Mouse (Mus musculus): Measurements from ENCODE around the gene Creb3l2. TPM values are rescaled to one million over a fixed set of nuclear protein-coding genes. Genes with fewer than 3 reads are reported as not detected.

Creb3l2 gene
- polyA plus RNA-seq, 1 experiment = 32.2 TPM

DNA sequence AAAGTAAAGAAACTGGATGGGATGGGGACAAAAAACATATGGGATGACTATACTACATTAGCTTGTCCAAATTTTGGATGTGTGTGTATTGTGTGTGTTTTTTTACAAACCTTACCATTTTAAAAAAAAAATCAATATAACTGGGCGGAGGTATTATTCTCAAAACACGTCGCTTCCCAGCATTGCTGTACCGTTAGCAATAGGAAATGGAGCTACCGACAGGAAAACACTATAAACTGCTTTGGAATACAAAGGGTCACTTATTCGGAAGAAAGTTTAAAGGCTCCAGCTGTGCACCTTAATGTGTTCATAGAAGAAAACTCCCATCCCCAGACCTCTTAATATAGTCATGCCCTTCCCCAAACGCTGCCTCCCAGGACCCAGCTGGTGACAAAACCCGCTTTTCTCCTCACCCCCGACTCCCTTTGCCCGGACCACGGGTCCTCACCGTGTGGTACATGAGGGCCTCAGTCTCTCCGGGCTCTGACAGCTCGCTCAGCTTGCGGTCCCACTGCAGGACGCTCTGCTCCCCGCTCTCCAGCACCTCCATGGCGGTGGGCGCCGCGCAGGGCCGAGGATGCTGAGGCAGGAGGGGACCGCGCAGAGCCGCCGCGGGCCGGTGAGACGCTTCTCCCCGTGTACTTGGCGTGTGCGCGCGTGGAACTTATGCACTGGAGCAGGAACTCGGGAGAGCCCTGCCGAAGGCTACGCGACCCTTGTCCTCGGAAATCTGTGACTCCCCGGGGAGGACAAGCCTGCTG lies 515 bp downstream of the Creb3l2 start:
- no peak for DNase-seq (ENCODE audit: low read depth)

- DNase-seq (ENCODE audit: low read depth) = no peak
These were observed 1.3 kb downstream of the Creb3l2 start for GRCm38 (mm10) chr6:37440491-37441250.

GRCm38 (mm10) chr6:37439676-37440490 lies 2.1 kb downstream of the Creb3l2 start:
- no peak for DNase-seq (ENCODE audit: low read depth)

DNA sequence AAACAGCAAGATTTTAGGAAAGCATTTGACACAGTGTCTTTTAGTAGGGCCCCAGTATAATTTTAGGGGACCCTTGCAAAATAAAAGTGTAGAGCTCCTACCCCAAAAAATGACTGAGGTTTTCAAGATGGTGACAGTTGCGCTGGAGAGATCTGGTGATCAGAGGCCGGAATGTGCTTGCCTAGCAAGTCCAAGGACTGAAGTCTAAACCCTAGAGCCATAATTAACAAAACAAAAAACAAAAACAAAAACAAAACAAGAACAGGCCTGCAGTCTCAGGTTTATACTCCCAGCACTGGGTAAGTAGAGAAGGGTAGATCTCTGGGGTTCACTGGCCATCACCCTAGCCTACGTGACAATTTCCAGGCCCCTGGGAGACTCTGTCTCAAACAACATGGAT lies 3.4 kb downstream of the Creb3l2 start:
- no peak for DNase-seq (ENCODE audit: low read depth)

DNA sequence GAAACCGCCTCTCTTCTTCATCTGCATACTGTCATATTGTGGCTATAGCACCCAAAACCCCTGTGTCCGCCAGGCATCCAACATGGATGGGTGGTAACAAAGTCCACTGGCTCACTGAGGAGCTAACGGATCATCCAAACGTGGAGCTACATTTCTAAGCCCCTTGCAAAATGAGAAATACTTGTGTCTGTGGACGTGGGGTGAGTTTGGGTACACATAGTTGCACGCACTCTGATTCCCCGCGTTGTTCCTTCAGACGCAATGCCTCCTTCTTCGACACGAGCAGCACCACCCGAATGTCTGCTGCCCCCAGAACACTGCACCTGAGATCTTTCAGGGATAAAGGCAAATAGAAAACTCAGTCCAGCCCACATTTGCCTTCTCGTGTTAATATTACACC lies 4.9 kb downstream of the Creb3l2 start:
- no peak for DNase-seq (ENCODE audit: low read depth)

- no peak for DNase-seq (ENCODE audit: low read depth)
These were observed 6.6 kb downstream of the Creb3l2 start for GRCm38 (mm10) chr6:37435391-37435790.

DNA sequence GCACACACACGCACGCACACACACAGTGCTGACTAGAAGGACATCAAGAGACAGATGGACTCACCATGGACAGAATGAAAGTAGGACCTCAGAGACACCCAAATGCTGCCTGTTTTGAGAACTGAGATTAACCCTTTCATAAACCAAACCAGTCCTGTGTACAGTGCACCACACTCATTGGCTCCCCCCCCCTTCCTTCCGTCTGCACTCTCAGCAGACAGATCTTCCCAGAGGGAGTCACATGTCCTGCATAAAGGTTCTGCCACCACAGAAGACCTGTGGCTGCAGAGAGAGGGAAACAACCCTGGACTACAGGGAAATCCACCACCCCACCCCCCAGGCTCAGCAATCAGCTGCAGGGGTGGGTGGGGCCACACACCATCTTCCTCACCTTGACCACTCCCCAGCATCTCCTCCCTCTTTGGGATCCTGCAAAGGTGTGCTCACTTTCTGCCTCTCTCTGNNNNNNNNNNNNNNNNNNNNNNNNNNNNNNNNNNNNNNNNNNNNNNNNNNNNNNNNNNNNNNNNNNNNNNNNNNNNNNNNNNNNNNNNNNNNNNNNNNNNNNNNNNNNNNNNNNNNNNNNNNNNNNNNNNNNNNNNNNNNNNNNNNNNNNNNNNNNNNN lies 12.0 kb downstream of the Creb3l2 start:
- DNase-seq (ENCODE audit: low read depth) = no peak

GRCm38 (mm10) chr6:37428947-37429346 lies 13.0 kb downstream of the Creb3l2 start:
- DNase-seq (ENCODE audit: low read depth) = no peak

DNA sequence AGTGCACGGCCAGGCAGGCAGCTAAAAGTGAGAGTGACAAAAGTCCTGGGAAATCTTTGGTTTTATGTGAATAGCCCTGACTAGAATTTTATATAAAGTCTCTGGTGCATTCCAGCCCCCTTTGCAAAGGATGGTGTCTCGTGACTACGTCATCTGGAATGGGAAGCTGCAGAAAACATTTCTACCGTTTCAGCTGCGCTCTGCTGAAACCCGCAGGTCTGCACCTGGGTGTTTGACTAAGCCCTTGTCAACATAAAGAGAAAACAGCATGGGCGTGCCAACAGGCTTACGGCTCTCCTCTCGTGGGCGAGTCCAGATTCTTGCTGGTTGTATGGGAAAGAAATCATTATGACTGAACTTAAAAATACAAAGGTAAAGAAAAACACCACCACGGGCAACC lies 13.9 kb downstream of the Creb3l2 start:
- no peak for DNase-seq (ENCODE audit: low read depth)

DNA sequence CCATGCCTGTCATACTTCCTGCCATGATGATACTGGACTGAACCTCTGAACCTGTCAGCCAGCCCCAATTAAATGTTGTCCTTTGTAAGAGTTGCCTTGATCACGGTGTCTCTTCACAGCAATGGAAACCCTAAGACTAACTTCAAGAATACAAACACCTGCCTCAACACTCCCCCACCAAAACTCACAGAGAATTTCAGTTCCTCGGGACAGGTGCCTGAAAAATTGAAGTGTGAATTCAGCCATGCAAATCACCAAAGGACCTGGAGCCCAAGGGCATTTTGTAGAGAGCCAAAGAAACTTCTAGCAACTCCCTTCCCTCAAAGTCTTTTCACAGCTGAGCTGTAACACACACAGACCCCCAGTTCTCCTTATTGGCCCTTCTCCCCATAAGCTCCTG lies 15.3 kb downstream of the Creb3l2 start:
- DNase-seq (ENCODE audit: low read depth) = no peak

- DNase-seq (ENCODE audit: low read depth) = no peak
These were observed 16.1 kb downstream of the Creb3l2 start for GRCm38 (mm10) chr6:37425833-37426232.

DNA sequence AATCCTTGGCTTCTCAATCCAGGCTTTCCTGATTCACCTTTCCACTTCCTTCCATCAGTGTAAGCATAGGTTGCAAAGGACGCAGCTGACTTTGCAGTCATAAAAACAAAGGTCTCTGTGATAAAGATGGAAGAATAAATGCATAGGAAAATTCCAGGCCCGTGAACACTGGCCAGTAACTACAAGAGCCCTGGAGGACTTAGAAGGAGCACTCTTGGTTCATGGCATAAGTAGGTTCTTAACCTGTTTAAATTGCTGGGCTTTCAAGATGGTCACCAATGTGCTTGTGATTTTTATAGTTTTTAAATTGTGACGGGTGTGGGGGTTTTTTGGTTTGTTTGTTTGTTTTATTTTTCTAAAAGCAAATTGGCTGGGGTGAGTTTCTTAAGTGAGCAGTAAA lies 16.9 kb downstream of the Creb3l2 start:
- DNase-seq (ENCODE audit: low read depth) = no peak

DNA sequence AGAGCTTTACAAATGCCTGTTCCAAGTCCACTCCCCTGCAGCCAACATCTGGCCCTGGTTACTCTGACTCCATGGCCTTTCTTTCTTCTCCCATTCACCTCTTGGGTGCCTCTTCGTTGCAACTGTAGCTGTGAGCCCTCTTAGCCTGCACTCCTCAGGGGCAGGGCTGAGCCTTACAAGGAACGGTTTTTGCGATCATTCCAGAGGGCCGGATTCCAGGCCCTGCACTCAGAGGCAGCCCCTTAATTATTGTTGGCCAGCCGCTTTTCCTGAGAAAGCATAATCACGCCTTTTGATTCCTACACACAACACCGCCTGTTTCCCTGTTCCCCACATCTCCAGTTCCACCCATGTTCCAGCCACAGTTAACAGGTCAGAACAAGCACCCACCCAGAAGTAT lies 17.6 kb downstream of the Creb3l2 start:
- DNase-seq (ENCODE audit: low read depth) = no peak

- DNase-seq (ENCODE audit: low read depth) = no peak
These were observed 18.6 kb downstream of the Creb3l2 start for GRCm38 (mm10) chr6:37423386-37423785.

DNA sequence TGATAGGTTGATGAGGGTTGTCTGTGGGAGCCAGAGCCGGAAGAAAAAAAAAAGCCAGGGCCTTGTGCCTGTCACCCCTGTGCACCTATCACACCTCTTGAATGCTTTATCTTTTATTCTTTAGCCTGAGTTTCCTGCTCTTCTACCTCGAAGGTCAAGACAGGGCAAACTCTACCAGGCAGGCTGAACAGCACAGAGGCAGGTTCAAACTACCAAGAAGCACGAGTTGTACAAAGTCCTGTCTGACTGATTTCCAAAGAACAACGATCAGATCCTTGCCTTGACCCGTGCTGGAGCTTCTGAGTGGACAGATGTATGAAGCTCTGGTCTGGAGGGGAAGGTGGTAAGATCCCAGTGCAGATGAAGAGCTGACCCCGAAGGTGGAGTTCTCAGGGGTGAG lies 20.8 kb downstream of the Creb3l2 start:
- no peak for DNase-seq (ENCODE audit: low read depth)

DNA sequence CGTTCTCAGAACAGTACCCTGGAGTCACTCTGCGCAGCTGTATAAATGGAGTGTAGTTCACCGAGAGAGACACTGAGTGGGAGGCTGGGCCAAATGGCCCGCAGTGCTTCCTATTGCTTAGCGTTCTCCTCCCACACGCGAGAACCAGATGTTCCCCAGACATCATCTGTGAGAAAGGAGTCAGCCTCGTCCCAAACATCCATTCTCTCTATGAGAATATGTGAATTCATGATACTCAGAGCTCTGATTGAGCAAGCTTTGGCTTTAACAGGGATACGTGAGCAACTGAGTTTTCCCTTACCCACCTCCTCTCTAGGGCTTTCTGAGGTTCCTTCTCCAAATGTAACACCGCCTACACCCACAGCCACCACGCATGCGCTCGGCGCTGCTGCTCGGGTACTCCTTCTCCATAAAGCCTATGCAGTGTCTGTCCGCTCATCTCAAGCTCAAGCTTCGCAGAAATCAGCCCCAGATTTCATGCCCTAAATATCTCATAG lies 22.5 kb downstream of the Creb3l2 start:
- peak; percentile 93 for DNase-seq (ENCODE audit: low read depth)

GRCm38 (mm10) chr6:37418931-37419330 lies 23.0 kb downstream of the Creb3l2 start:
- DNase-seq (ENCODE audit: low read depth) = no peak

GRCm38 (mm10) chr6:37416743-37417142 lies 25.2 kb downstream of the Creb3l2 start:
- no peak for DNase-seq (ENCODE audit: low read depth)

- no peak for DNase-seq (ENCODE audit: low read depth)
These were observed 26.4 kb downstream of the Creb3l2 start for GRCm38 (mm10) chr6:37415505-37415904.

DNA sequence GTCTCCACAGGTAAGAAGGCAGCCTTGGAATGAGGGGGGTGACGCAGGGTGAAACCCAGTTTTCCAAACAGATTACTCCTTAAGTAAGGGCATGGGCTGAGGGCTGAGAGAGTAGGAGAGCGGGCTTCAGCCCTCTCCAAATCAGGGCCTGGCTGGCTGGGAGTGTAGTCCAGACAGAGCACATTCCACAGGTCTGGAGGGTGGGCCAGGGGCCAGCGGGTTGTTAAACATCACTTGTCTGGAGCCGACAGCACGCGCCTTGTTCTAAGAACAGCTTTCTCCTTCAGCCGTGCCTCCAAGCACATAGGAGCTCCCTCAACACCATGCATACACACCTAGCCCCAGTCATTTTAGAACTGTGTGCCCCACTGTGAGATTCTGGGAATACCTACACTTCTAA lies 26.9 kb downstream of the Creb3l2 start:
- DNase-seq (ENCODE audit: low read depth) = no peak

DNA sequence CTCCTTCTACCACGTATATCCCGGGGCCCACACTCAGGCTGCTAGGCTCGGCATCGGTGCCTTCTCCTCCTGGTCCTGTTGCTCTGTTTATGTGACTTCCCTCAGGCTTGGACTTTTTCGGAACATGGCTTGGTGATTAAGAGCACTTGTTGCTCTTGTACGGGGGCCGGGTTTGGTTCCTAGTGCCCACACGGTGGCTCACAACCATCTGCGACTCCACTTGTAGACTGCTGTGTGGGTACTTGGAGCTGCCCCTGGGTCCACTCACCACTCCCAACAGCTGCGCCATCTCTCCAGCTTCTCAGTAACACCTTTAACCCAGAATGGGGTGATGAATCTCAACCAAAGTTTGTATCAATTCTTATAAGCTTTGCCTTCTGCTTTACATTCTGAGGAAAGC lies 27.4 kb downstream of the Creb3l2 start:
- DNase-seq (ENCODE audit: low read depth) = no peak

DNA sequence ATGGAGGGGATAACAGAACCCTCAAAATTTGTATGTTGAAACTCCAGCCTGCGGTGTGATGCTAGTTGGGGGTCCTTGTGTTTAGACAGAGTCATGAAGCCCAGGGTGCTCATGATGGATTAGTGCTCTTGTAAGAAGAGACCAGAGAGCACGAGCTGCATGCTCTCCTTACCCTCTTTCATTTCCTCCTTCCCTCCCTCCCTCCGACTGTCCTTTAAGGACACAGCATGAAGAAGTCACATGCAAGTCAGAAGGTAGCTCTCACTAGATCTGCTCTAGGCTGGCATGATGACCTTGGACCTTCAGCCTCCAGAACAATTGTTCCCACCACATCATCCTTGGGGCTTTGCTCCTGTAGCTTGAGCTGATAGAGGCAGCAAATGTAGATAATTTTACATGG lies 30.2 kb downstream of the Creb3l2 start:
- no peak for DNase-seq (ENCODE audit: low read depth)

Data from gonadal fat pad, adult 2 months (tissue).